Mouse (Mus musculus) large intestine, adult 2 months (tissue): Measurements from ENCODE around the gene Cela3a. TPM values are rescaled to one million over a fixed set of nuclear protein-coding genes. Genes with fewer than 3 reads are reported as not detected.
"Not testable (repeated sequence)": the region's sequence is repeated elsewhere in the genome, so short reads cannot be mapped to it uniquely, and the experiment has no call there.

Experiments used
- DNase-seq: peaks from one replicate; pipeline ENCODE4 v3.0.0-alpha.2; 2012; ENCODE audit warnings: low read depth, low spot score
- WGBS: fragments of 180-500 bp; shearing (Covaris S2); methylation state at CpG from one replicate; pipeline ENCODE4 v1.1.7; 2018; 5-methylcytosine and 5-hydroxymethylcytosine counted together
- polyA plus RNA-seq: library from polyadenylated mRNA; depleted of rRNA; stranded (reverse); fragments of >200 nt; gene quantifications from 2 replicates; pipeline ENCODE4 v1.2.3, GENCODE M21; 2012; rRNA removed

The Cela3a gene
- polyA plus RNA-seq, result not detected in 2 replicates

DNA sequence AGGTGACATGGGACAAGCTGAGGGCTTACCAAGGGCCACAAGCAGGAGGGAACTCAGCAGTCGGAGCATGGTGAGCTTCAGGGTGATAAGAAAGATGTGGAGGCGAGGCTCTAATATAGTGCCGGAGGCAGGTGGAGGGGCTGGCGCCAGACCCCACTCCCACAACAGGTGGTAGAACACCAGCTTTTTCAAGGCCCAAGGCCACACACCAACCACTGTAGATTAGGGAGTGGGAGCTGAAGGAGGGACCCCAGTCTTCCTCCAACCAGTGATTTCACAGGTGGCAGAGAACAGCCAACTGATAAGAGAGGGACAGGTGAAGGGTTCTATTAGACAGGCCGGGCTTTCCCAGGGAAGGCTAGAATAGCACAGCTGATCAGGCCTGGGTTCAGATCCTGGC is at the start of gene Cela3a:
Cela3a (minus strand) TSS at position 101 of the 400 bp plus-strand sequence.
- 81% methylated on average over 5 of the region's 5 CpGs for WGBS
- no peak for DNase-seq

DNA sequence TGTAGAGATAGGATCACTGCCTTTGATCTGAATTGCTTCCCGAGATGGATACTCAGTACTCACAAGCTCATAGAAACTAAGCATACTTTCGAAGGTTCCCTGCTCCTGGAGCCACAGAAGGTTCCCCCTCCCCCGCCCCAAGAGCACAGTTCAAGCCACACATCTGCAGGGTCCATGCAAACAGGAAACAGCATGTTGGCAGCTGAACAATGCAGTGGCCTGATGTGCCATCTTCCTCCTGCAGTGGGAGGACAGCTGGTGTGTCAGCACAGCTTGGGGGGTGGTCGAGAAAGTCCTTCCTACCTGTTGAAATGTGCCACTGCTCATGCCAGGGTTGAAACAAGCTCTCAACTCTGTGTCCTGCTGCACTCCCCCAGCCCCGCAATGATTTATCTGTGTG is 49.3 kb upstream of the Cela3a start:
- DNase-seq, result no peak
- 36% methylated on average over 5 of the region's 5 CpGs for WGBS

DNA sequence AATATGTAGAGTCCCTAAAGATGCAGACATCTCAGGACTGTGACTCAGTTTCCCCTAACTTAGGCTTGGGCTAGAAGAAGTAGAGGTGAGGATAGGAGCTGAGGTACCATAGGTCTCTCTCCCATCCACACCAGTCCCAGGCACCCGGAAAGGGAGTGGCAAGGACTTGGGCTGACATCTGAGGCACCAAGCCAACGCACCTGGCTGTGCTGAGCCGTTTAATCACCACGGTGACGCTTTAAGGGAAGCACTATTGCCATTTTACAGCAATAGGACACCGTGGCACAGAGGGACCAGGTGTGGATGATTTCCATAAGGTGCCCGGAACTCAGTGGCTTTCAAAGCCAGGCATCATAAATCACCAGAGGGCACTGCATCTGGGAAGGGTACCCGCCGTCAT is 48.7 kb upstream of the Cela3a start:
- 23% methylated on average over 9 of the region's 9 CpGs for WGBS

DNA sequence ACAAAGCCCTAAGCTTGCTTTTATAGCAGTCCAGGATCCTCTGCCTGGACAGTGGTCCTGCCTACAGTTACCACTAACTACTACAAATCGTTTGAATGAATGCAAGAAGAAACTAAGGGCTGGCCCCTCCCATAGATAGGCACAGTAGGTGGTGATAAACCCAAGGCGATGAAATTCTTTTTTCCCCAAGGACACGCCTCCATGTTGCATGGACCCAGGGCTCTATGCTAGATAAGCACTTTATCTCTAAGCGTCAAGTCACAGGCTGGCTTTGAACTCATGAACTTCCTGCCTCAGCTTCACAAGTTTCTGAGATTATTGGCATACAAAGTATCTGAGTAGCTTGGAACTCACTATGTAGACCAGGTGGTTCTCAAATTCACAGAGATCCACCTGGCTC is 47.7 kb upstream of the Cela3a start:
- 59% methylated on average over 4 of the region's 4 CpGs for WGBS
- no peak for DNase-seq

More for the DNA sequence above, 48.7 kb upstream of the Cela3a start:
- DNase-seq, result peak; percentile 75

DNA sequence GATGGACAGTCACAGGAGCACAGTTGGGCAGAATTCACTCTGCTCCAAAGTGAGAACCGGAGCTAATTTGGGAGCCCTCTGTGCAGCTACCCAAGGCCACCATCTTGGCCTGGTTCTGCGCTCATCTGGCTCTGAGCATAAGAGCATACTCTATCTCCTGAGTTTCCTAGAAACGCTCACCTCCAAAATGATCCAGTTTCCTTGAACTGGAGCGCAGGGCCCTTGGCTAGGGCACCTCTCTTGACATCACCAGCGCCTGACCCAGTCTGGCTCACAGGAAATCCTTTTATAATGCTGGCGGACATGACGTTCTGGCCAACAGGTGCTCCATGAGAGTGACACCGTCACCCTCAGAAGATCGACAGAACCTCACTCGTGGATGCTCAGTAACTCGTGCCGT is 47.0 kb upstream of the Cela3a start:
- 89% methylated on average over 12 of the region's 12 CpGs for WGBS
- DNase-seq, result no peak

DNA sequence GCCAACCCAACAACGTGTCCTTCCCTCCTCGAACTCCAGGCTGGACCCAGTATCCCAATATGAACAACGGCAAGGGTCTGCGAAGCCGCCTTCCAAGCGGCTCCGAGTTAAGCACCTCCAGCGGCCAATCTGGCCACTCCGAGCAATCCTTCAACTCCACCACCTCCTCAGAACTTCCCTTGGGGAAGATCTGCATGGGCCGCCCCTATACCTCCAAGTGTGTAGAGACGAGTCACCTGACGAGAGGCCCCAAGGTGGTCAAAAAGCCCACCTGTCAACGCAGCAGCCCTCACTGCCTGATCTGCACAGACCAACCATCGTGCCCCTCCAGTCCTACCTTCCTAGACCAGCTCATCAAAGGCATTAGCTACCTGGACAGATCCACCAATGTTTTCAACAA is 45.0 kb upstream of the Cela3a start:
- DNase-seq, result no peak
- 92% methylated on average over 14 of the region's 14 CpGs for WGBS

DNA sequence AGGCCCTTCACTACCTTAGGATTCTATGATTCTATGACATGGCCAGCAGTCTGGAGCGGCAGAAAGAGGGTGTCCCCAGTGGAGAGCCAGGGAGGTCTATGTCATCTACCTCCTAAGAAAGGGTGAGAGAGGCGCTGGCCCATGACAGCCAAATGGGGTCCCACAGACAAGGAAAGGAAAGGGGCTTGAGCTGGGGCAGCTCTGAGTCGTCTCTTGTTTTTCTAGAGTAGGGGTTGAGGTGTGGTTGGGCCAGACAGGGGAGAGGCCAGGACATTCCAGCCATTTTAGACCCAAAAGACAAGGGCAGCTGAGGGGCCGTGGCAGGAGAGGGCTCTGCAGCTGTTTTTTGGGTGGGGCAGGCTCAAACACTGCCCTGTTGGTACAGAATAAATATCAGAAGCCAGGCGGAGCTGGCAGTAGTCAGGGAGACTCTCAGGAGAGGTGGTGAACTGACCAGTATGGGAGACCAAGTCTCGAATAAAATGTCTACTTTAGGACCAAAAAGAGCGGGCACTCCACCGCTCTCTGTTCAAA is 43.7 kb upstream of the Cela3a start, which contains the start of gene 1700013G24Rik:
1700013G24Rik (plus strand) TSS at position 51 of the 534 bp plus-strand sequence.
- no peak for DNase-seq
- 75% methylated on average over 8 of the region's 8 CpGs for WGBS

DNA sequence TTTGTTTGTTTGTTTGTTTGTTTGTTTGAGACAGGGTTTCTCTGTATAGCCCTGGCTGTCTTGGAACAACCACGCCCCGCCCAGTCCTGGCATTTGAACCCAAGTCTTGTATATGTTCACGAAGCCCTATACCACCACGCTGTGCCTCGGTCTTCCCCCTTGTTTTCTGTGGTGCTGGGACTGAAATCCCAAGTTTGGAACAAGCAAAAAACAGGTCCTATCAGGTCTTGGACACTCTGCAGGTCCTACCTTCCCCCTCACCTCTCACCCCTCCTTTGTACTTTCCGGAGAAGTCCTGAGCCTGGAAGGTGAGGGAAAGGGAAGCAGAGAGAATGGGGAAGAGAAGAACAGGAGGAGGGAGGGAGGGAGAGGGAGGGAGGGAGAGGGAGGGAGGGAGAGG is 42.6 kb upstream of the Cela3a start:
- no peak for DNase-seq
- WGBS, result 89% methylated on average over 6 of the region's 6 CpGs

DNA sequence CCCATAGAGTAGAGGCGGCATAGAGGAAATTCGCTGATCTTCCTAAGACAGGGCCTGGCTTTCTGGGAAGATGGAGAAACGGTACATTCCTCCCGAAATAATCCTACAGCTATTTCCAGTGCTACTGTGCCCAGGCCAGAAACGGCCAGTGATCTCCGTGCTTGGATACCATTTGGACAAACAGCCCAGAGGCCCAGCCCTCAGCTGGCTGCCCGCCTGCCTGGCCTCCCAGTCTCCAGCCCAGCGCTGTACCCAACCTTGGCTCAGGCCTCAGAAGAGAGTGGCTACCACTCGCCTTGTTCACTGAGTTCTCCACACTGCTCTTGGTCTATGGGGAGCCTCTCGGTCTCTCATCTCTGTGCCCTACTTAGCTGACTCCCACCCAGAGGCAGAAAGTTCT is 40.1 kb upstream of the Cela3a start:
- DNase-seq, result no peak
- 78% methylated on average over 10 of the region's 10 CpGs for WGBS

DNA sequence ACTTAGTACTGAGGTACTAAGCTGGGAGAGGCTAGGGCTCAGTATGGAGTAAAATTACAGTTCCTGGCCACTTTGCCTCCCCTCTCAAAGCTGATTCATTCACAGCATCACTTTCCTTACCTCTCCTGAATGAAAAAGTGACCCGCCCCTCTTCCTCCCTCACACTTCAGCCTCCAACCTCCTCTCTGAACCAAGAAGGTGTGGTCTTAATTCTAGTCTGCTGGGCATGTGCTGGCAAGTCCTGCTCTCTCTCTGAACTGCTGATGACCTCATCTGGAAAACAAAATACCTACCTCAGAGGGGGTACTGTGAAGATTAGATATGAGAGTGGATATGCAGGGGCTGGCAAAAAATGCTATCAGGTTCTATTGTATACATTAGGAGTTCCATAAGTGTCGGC is 39.5 kb upstream of the Cela3a start:
- no peak for DNase-seq
- 55% methylated on average over 2 of the region's 2 CpGs for WGBS

DNA sequence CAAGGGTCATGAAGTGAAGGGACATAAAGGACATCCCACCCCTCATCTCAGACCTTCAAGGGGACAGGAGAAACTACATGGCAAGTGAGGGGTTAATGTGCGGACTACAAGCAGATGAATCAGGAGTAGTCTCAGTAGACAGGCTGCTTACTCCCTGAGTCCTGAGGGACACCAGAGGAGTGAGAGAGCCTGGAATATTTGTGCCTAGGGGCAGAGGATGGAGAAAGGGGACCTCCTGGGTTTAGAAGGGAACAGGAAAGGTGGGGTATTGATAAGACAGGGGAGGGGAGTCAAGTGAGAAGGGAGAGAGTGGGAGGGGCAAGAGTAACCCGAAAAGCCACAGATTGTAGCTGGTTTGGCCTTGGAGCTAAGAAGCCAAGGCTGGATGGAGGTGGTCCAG is 39.0 kb upstream of the Cela3a start:
- 47% methylated on average over 2 of the region's 2 CpGs for WGBS
- no peak for DNase-seq

DNA sequence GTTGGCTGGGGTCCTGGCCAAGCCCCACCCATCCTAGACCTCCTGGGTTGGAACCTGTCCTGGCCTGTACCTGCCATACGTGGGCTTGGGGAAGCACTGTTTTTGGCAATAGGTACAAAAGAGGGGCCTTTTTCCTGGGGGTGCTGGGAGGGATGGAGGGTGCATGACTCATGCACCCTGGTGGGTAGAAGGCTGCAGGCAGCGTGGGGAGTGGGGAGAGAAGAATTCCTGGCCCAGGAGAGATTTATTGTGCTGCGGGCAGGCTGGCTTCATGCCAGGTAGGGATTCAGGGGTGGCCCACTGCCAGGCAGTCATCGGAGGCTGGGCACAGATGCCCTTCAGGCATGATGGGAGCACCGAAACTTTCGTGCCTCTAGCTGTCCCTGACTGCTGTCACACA is 38.6 kb upstream of the Cela3a start:
- 16% methylated on average over 6 of the region's 6 CpGs for WGBS
- DNase-seq, result no peak

DNA sequence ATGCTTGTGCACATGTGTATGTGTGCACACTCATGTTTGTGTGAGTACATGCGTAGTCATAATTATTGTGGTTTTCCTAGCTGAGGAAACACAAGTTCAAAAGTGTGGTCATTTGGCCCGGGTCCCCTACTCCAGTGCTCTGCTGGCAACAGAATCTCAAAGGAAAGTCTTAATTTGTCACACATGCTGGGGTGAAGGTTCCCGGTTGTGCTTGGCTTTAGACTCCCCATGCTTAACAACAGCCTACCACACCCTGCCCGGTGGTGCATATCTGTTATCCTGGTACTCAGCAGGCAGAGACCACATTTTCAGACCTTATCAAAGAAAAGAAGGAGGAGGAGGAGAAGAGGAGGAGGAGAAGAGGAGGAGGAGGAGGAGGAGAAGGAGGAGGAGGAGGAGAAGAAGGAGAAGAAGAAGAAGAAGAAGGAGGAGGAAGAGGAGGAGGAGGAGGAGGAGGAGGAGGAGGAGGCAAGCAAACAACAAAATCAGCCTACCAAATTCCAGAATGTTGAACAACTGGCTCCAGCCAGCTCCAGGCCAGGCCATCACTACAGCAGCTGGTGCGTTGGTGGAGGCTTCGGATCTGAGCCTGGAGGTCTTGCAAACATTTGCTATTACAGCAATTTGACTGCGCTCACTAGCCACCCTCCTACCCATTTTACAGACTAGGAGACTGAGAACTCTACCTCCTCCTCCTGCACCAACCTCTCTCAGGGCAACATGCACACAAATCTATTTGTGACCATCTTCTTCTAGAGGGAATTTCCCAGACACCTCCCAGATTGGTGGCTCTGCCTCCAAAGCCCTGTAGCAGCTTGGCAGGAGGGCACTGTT is 38.0 kb upstream of the Cela3a start:
- 44% methylated on average over 7 of the region's 7 CpGs for WGBS
- DNase-seq, result no peak

DNA sequence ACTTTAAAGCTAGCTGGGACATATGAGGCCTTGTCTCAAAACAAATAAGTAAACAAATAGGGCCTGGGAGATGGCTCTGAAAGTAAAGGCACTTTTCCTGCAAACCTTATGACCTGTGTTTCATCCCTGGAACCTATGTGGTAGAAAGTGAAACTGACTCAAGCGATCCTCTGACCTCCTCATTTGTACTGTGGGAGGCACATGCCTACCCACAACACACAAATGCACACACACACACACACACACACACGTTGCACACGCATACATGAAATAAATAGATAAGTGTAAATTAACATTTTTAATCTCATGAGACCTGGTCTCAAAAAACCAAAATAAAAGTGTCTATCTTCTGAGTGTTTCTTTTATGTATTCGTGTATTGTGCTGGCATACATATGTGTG is 36.3 kb upstream of the Cela3a start:
- 75% methylated on average over 4 of the region's 4 CpGs for WGBS
- no peak for DNase-seq

DNA sequence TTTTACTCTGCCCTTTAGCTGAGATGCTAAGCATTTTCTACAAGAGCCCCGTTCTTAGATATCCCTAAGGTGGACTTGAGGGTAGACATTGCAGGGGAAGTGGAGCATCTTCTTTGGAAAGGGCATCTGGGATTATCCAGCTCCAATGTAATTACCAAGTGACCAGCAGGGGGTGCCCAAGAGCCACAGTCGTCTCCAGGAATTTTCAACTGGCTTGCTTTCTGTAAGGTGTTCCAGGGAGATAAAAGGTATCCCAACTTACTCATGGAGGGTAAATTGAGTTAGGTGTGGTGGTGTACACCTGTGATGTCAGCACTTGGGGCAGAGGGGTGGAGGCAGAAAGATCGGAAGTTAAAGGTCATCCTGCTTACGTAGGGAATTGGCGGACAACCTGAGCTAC is 34.0 kb upstream of the Cela3a start:
- no peak for DNase-seq
- WGBS, result 28% methylated on average over 5 of the region's 5 CpGs

DNA sequence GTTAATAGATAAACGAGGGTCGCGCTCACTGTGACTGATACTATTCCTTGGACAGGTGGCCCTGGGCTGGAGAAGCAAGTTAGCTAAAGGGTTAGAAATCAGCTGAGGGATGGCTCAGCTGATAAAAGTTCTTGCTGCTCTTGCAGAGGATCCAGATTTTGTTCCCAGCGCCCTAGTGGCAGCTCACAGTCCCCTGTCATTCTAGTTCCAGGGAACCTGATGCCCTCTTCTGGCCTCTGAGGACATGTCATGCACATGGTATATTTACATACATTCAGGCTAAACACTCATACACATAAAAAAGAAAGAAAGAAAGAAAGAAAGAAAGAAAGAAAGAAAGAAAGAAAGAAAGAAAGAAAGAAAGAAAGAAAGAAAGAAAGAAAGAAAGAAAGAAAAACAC is 31.7 kb upstream of the Cela3a start:
- 93% methylated on average over 4 of the region's 4 CpGs for WGBS
- DNase-seq, result no peak

DNA sequence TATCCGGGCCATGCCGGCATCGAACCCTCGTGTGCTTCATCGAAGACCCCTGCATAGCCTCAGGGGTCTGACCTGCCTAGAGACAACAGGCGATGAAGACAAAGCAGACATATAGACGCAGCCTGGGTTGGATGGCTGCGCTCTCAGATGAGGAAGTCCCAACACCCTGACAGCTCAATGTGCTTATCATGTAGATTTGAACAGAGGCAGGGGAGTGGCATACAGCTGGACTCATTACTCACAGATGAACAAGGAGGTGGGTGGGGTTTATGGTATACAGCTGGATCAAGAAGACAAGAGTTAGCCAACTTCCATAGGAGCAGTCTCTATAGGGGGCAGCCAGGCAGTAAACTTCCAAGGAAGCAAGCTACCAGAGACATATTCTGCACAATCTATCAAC is 29.3 kb upstream of the Cela3a start:
- 80% methylated on average over 8 of the region's 8 CpGs for WGBS
- DNase-seq, result no peak

DNA sequence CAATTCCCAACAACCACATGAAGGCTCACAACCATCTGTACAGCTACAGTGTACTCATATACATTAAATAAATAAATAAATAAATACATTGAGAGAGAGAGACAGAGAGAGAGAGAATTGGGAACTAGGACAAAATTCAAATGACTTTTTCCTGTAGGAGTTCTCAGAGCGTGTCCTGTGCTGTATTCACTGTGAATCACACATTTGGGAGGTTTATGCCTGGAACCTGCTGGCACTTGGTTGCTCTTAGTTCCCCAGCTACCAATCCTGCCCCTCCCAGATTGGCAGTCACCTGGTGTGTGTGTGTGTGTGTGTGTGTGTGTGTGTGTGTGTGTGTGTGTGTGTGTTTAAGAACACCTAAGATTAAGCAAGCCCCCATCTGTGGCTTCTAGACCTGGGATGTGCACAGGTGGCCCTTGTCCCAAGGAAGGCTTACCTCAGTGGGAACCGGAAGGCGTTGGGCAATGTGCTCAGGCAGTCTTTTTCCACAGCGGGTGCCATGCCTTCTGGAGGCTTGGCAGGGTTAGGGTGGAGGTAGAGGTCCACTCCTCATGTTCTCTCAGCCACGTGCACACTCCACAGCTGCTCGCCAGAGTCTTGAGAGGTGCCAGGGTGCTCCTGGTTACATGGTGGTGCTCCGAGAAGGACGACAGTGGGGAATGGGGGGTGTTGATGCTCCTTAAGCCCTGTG is 27.5 kb upstream of the Cela3a start:
- no peak for DNase-seq
- whole genome bisulfite sequencing, result 87% methylated on average over 8 of the region's 8 CpGs

DNA sequence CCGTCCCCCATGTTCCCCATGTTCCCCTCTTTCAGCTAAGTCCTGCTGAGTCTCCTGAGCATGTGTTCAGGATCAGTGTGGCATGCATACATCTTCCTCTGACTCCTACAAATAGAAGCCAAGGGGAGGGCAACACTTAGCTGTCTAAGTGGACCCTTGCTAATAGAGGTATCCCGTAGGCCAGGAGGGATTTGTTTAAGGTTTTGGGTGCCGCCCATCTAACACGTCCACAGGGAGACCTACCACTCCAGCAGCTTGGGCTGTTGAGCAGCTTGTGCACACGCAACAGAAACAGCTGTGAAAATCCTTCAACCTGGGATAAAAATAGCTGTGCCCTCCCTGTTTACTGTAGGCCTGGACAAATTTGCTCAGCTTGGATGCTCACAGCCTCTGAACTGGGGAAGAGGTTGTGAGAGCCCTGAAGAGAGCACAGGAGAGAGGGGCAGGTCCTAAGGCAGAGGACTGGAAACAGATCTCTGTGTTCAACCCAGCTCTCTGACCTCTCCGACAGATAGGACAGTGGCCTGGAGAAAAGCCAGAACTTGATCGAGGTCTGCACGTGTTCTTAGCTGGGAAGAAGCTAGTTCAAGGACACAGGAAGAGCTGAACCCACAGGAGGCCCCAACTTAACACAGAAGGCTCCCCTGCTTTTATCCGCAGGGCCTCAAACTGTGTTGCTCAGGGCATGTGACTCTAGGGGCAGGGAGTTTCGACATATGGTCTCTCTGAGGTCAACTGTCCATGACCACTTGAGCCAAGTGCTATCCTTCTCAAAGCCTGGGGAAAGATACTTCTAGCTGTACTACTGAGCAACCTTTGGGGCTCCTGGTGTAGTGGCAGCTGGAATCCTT is 23.3 kb upstream of the Cela3a start:
- WGBS, result 48% methylated on average over 10 of the region's 10 CpGs
- DNase-seq, result not testable (repeated sequence)

DNA sequence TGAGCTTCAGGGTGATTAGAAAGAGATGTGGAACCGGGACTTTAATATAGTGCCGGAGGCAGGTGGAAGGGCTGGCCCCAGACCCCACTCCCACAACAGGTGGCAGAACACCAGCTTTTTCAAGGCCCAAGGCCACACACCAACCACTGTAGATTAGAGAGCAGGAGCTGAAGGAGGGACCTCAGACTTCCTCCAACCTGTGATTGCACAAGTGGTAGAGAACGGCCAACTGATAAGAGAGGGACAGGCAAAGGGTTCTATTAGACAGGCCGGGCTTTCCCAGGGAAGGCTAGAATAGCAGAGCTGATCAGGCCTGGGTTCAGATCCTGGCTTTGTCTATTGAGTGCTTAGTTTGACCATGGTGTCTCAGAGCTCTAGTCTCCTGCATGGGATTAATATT is 20.9 kb upstream of the Cela3a start, which contains the start of gene Cela3b:
Cela3b (minus strand) TSS at position 39 of the 400 bp plus-strand sequence.
- no peak for DNase-seq
- WGBS, result 65% methylated on average over 4 of the region's 4 CpGs
